Mouse (Mus musculus) intestine, embryonic 16.5 days (tissue): ENCODE results near the gene Alk. TPM values are rescaled to one million over a fixed set of nuclear protein-coding genes. Genes with fewer than 3 reads are reported as not detected.

Experiments used
- ATAC-seq: fragments of 200-750 bp; cut with Nextera tagmentation; 2 replicates; pipeline ENCODE4 v1.8.0; 2017; ENCODE audit warnings: moderate TSS enrichment, moderate library complexity
- H3K27ac ChIP-seq: fragments of 300-500 bp; sonication (generic); 2 replicates; pipeline ENCODE4 v1.5.1; 2014; ENCODE audit warnings: mild to moderate bottlenecking, low read length
- H3K27me3 ChIP-seq: fragments of 300-500 bp; sonication (generic); replicated peaks from 2 replicates; pipeline ENCODE4 v1.6.1; 2014; ENCODE audit warnings: low read length, control low read depth, mixed read lengths; ENCODE audit not compliant: control insufficient read depth, insufficient read depth
- H3K36me3 ChIP-seq: fragments of 300-500 bp; sonication (generic); 2 replicates; pipeline ENCODE4 v1.6.1; 2014; ENCODE audit warnings: low read length, control low read depth; ENCODE audit not compliant: control insufficient read depth, insufficient read depth
- H3K4me1 ChIP-seq: fragments of 300-500 bp; sonication (generic); 2 replicates; pipeline ENCODE4 v1.6.1; 2014; ENCODE audit warnings: low read length, control low read depth, mixed read lengths; ENCODE audit not compliant: control insufficient read depth, insufficient read depth
- H3K4me2 ChIP-seq: fragments of 300-500 bp; sonication (generic); 2 replicates; pipeline ENCODE4 v1.6.1; 2014; ENCODE audit warnings: low read depth, low read length, control low read depth
- H3K4me3 ChIP-seq: fragments of 300-500 bp; sonication (generic); 2 replicates; pipeline ENCODE4 v1.5.1; 2014; ENCODE audit warnings: mild to moderate bottlenecking, low read length
- H3K9ac ChIP-seq: fragments of 300-500 bp; sonication (generic); 2 replicates; pipeline ENCODE4 v1.6.1; 2014; ENCODE audit warnings: low read depth, low read length
- H3K9me3 ChIP-seq: fragments of 300-500 bp; sonication (generic); 2 replicates; pipeline ENCODE4 v1.6.1; 2016; ENCODE audit warnings: low read length, control low read depth; ENCODE audit not compliant: control insufficient read depth
- WGBS: fragments of 180-500 bp; shearing (Covaris S2); extraction: QIAGEN DNeasy Blood & Tissue Kit; methylation state at CpG from one replicate; pipeline ENCODE4 v1.1.7; 2014; 5-methylcytosine and 5-hydroxymethylcytosine counted together
- polyA plus RNA-seq: library from polyadenylated mRNA; unstranded; fragments of >200 nt; fragmentation: Nextera tagmentation; extraction: Ambion mirVana; gene quantifications from 2 replicates; pipeline ENCODE4 v1.2.1, GENCODE M21; 2015

Gene Alk
- polyA plus RNA-seq, 1 experiment from 2014 or later: 0.75 TPM

DNA sequence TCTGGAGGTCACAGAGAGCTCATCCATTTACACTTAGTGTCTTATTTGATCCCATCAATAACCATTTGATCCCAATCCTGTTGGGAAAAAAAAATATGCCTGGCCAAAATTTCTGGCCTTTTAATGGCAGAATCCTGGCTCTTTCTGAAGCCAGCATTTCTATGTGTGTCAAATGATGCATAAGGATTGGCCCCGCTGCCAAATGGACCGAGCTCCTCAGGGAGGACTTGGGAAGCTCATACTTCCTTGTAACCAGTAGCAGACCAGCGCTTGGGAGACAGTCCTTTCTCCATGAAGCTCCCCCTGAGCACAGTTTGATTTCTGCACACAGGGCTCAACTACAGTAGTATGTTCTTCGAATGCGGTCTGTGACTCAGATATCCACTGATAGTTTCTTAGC is 3.6 kb downstream of the Alk start:
- peaks cover 12% of the 10 kb centered on the region for H3K4me1 ChIP-seq

DNA sequence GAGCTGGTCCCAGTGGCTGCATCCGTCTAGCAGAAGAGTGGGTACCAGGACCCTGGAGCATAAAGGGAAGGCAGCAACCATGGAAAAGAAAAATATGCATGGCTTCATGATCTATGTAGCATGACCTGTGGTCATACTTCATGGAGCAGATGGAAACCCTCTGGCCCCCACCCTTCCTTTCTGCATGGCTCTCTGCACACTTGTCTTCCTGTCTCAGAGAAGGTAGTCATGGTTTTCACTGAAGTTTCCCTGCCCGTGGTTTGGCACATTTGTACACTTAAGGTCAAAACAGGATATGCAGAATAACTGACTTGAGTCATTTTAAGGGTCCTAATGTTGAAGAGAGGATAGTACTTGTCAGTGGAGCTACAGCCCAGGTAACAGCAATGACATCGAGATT is 16.8 kb downstream of the Alk start:
- Histone ChIP-seq H3K27me3 (no peaks in the 10 kb centered on the region), H3K9me3 (no peaks in the 10 kb centered on the region), H3K36me3 (no peaks in the 10 kb centered on the region), H3K27ac (no peak overlapping the region), H3K4me2 (no peak overlapping the region), H3K4me3 (no peak overlapping the region), H3K4me1 (no peaks in the 10 kb centered on the region), H3K9ac (no peak overlapping the region)
- no peak for ATAC-seq
- WGBS: 81% methylated on average over 3 of the region's 3 CpGs

More for the DNA sequence above, 3.6 kb downstream of the Alk start:
- Histone ChIP-seq H3K27me3 (peaks cover 22% of the 10 kb centered on the region), H3K9ac (no peak overlapping the region), H3K27ac (no peak overlapping the region), H3K9me3 (no peaks in the 10 kb centered on the region), H3K4me2 (no peak overlapping the region), H3K4me3 (no peak overlapping the region), H3K36me3 (no peaks in the 10 kb centered on the region)
- ATAC-seq: no peak
- 85% methylated on average over 5 of the region's 5 CpGs for WGBS

DNA sequence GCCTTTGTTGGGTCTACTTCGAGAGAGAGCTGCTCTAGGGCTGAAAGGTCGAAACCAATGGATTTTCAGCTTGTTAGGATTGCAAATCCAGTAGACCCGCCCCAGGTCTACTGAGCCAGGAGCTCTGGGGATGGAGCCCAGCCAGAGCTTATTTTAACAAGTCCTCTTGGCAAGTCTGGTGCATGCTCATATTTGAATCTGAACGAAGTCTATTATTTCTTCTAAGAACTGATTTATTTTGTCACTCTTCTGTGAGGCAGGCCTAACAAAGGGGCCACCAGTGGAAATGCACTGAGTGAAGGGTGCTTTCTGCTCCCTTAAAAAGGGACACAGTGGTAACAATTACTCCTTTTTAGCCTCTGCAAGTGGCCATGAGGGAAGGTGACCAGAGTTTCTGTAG is 24.3 kb downstream of the Alk start:
- H3K4me3 ChIP-seq: no peak overlapping the region
- no peaks in the 10 kb centered on the region for H3K27me3 ChIP-seq
- 66% methylated on average over 4 of the region's 4 CpGs for WGBS
- no peak overlapping the region for H3K9ac ChIP-seq
- H3K36me3 ChIP-seq: no peaks in the 10 kb centered on the region
- no peak overlapping the region for H3K27ac ChIP-seq
- no peak overlapping the region for H3K4me2 ChIP-seq
- no peaks in the 10 kb centered on the region for H3K9me3 ChIP-seq
- no peaks in the 10 kb centered on the region for H3K4me1 ChIP-seq
- ATAC-seq: no peak

DNA sequence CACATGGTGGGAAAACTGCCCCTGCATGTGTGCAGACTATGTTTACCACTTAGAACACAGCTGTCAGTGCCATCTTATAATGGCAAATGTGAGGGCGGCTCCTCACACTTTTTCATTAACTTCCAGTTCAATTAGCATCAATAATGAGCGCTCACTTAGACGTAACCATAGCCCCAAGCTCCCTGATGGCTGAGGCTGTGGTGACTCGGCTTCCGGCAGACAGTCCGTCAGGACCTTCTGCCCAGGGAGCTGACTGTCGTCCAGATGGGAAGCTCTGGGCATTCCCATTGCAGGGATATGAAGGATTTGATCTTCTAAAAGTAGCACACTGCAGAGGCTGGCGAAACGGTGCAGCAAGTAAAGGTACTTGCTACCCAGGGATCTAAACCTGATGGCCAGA is 25.1 kb downstream of the Alk start:
- Histone ChIP-seq H3K27me3 (no peaks in the 10 kb centered on the region), H3K9me3 (no peaks in the 10 kb centered on the region), H3K9ac (no peak overlapping the region), H3K4me1 (no peaks in the 10 kb centered on the region), H3K36me3 (no peaks in the 10 kb centered on the region), H3K27ac (no peak overlapping the region), H3K4me3 (no peak overlapping the region), H3K4me2 (no peak overlapping the region)
- 91% methylated on average over 9 of the region's 9 CpGs for WGBS
- no peak for ATAC-seq

DNA sequence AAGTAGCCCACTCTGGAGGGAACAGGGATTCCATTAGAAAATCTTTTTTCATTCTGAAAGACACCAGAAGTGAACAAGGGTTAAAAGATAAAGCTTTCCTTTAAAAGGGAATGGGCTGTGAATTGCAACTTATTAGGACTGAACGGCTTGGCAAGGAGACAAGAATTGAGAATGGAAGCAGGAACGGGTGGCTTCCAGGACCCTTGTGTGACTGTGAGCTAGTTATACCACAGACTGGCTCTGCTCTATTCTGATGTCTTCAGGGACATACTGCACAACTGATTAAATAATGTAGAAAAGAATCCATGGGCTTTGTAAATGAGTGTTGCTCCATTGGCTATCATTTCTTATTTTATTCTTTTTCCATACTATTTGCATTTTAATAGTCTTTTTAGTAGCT is 33.0 kb downstream of the Alk start:
- Histone ChIP-seq H3K36me3 (no peaks in the 10 kb centered on the region), H3K27ac (no peak overlapping the region), H3K9ac (no peak overlapping the region), H3K4me3 (no peak overlapping the region), H3K9me3 (no peaks in the 10 kb centered on the region), H3K4me2 (no peak overlapping the region), H3K4me1 (no peaks in the 10 kb centered on the region), H3K27me3 (no peaks in the 10 kb centered on the region)
- ATAC-seq: no peak
- 82% methylated on average over 2 of the region's 2 CpGs for WGBS

DNA sequence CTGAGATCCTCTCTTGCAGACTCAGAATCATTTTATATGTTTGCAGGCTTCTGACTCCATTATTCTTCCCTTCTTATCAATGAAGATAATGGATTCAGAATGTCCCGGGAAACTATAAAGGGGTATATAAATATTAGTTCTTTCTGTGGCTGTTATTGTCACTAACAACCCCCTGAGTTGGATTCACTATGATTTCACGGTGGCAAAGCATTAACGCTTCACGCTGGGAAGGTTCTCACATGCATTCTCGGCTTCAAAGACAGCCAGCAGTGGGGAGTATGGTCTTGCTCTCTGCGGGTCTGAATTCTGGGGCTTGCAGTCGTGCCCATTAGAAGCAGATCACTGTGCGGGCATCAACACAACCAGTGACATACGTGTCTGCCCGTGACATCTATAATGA is 34.9 kb downstream of the Alk start:
- no peaks in the 10 kb centered on the region for H3K4me1 ChIP-seq
- H3K36me3 ChIP-seq: no peaks in the 10 kb centered on the region
- no peak overlapping the region for H3K4me2 ChIP-seq
- no peak overlapping the region for H3K4me3 ChIP-seq
- H3K9me3 ChIP-seq: no peaks in the 10 kb centered on the region
- no peak for ATAC-seq
- H3K27me3 ChIP-seq: no peaks in the 10 kb centered on the region
- no peak overlapping the region for H3K27ac ChIP-seq
- WGBS: 70% methylated on average over 10 of the region's 10 CpGs
- no peak overlapping the region for H3K9ac ChIP-seq

DNA sequence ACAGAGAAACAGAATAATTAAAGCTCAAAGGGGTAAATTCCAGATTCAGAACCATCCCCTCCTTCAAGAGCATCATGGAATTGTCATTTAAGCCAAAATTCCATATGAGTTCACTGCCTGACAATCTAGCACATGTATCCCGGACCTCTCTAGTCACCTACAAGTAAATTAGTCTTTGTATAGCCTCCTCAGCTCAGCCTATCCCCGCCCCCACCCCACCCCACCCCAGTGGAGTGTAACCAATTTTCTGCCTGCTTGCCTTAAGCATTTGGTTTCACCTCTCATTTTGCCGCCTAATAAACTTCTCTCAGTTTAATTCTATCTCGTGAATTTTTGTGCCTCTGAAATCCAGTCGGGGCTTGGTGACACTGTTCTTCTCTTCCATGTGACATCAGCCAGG is 41.0 kb downstream of the Alk start:
- no peak overlapping the region for H3K9ac ChIP-seq
- no peaks in the 10 kb centered on the region for H3K27me3 ChIP-seq
- ATAC-seq: no peak
- H3K4me3 ChIP-seq: no peak overlapping the region
- no peaks in the 10 kb centered on the region for H3K9me3 ChIP-seq
- H3K36me3 ChIP-seq: no peaks in the 10 kb centered on the region
- no peaks in the 10 kb centered on the region for H3K4me1 ChIP-seq
- no peak overlapping the region for H3K27ac ChIP-seq
- 77% methylated on average over 5 of the region's 5 CpGs for WGBS
- no peak overlapping the region for H3K4me2 ChIP-seq

DNA sequence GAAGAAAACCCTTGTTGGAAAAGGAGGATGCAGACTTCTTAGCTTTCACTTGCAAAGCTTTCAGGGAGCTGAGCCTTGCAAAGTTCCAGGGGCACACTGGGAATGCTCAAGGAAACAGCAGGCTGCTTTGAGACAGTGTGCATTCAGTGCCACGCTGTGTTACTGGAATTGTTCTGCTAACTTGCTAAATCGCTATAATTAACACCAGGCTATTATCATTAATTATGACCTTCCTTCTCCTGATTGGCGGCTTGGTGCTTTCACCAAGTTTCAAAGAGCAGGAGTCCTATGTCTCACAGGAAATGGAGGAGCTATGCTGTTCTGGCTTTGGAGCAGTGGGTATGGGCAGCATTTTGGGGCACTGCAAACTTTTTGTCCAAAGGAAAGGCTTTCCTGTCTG is 43.0 kb downstream of the Alk start:
- no peaks in the 10 kb centered on the region for H3K9me3 ChIP-seq
- no peak overlapping the region for H3K4me2 ChIP-seq
- H3K27ac ChIP-seq: no peak overlapping the region
- no peaks in the 10 kb centered on the region for H3K4me1 ChIP-seq
- 65% methylated on average over 3 of the region's 3 CpGs for WGBS
- no peak for ATAC-seq
- no peaks in the 10 kb centered on the region for H3K27me3 ChIP-seq
- H3K36me3 ChIP-seq: no peaks in the 10 kb centered on the region
- H3K4me3 ChIP-seq: no peak overlapping the region
- no peak overlapping the region for H3K9ac ChIP-seq

DNA sequence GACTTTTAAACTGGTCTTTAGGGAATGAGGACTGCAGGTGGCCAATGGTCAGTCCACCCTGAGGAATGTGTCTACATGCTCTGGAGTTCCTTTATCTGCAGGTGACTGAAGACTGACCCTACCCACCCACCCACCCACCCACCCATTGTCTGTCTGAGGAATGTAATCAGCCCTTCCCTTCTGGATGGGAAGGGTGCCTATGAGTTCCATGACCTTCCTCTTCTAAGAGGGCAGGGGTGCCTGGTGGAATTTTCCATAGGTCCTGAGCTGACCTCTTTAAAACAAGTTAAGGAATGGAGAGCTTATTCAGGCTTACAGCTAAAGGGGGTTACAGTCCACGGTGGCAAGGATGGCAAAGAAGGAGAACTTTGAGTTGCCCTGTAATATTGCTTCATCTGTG is 43.7 kb downstream of the Alk start:
- no peak for ATAC-seq
- Histone ChIP-seq H3K4me3 (no peak overlapping the region), H3K27ac (no peak overlapping the region), H3K27me3 (no peaks in the 10 kb centered on the region), H3K9me3 (no peaks in the 10 kb centered on the region), H3K36me3 (no peaks in the 10 kb centered on the region), H3K4me2 (no peak overlapping the region), H3K4me1 (no peaks in the 10 kb centered on the region), H3K9ac (no peak overlapping the region)
- WGBS: 84% methylated on average over 1 of the region's 1 CpGs

DNA sequence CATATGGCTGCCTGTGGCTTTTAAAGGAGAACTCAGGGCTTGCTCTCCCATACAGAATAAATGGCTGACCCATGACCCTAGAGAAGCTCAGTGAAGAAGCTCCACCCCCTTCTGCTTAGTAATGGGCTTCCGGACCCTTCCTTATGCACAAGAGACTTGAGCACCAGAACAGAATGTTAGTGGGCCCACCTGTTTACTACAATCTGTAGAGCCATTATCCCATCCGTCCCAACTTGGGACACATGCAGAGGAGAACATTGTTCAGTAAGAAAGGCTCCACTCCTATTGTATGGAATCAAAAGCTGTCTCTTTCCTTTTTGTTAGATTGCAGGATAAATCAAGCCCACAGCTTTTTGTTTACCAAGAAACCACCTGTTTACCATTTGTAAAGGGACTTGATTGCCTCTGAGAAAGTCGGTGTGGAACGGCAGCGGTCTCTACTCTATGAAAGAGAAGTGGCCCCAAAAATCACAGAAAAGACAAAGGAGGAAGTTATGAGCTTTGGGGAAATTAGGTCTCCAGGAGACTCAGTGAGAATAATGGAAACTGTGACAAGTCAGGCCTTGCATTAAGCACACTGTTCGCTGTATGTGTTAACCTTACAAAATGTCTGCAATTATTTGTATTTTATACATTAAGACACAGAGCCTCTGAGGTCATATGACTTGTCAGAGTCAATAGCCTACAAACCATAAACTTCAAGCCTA is 47.2 kb downstream of the Alk start:
- no peak for ATAC-seq
- Histone ChIP-seq H3K4me2 (no peak overlapping the region), H3K9me3 (no peaks in the 10 kb centered on the region), H3K27me3 (no peaks in the 10 kb centered on the region), H3K9ac (no peak overlapping the region), H3K4me3 (no peak overlapping the region), H3K27ac (no peak overlapping the region), H3K36me3 (no peaks in the 10 kb centered on the region), H3K4me1 (no peaks in the 10 kb centered on the region)
- 75% methylated on average over 6 of the region's 6 CpGs for WGBS
